Mouse (Mus musculus) cortical plate, adult 2 months (tissue): ENCODE results near the gene Znrf2.

Experiments
- CTCF ChIP-seq: fragments of 200-500 bp; IDR thresholded peaks from 2 replicates; pipeline ENCODE4 v1.5.1; 2011; ENCODE audit warnings: mild to moderate bottlenecking, control low read depth, low read length; ENCODE audit not compliant: insufficient read depth; ENCODE audit errors: extremely low read depth
- POLR2A ChIP-seq: fragments of 200-500 bp; IDR thresholded peaks from 2 replicates; pipeline ENCODE4 v1.6.1; 2011; ENCODE audit warnings: mild to moderate bottlenecking, low read length, control low read depth; ENCODE audit not compliant: insufficient read depth; ENCODE audit errors: extremely low read depth

DNA sequence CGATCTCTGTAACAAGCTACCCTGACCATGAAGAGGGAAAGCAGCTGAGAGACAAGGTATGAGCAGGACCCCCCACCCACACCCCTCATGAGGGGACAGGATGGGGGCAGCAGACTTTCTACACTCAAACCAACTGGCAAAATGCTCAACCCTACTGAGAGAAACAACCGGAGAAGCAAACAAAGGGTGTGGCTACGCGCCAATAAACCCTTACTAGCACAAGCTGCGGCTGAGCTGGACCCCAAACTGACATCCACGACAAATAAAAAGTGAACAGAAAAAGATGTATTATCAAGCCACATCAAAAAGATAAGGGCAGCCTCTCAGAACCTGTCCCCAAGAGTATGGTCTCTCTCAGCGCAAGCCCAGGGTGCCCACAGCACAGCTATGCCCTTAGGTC, 123.4 kb downstream of the Znrf2 start:
- no peak for TF ChIP-seq CTCF
- TF ChIP-seq POLR2A = no peak
